Mouse (Mus musculus) B cell, adult (primary cell): ENCODE measurements around the gene Tmem177. TPM values are rescaled to one million over a fixed set of nuclear protein-coding genes. Genes with fewer than 3 reads are reported as not detected.

ENCODE experiments used
- total RNA-seq: library from RNA; stranded (reverse); gene quantifications from 4 replicates; pipeline ENCODE4 v1.2.4, GENCODE M21; 2023; ENCODE audit not compliant: inconsistent age

Tmem177 gene
- total RNA-seq = 3.3 to 3.6 TPM (median 3.5 TPM) in 4 replicates

DNA sequence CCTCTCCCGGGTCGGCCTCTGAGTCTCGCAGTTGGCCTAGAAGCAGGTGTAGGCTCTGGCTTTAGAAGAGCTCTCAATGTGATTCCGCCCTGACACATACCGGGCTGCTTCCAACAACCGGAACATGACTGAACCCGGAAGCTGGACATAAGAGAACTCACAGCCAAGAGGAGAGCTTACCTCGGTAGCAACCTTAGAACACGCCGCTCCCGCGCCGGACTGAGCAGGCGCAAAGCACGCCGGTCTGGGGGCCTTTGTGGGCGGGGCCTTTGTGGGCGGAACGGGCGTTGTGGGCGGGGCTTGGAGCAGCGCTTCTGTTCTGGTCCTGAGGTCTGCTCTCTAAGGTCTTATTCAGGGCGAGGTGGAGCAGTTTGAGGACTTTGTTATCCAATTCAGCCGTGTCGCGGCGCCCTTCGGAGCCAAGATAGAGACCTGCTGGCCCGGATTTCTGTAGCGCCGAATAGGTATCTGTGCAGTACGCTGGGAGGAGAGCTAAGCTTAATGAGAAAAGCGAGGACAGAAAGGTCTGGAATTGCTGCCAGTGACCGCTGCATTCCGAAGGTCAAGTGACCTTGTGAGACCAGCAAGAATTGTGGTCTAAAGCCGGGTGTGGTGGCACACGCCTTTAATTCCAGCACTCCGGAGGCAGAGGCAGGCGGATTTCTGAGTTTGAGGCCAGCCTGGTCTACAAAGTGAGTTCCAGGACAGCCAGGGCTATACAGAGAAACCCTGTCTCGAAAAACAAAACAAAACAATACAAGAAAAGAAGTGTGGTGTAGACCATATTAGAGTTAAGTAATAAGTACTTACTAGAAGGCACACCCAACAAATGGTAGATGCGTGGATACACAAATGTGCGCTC is at the start of gene Tmem177:
TSS of gene Tmem177 (minus strand) at position 256 of the 862 bp plus-strand sequence.

Other genes starting within 250 kb of the Tmem177 start
- gene Ptpn4, start 75.6 kb downstream of the Tmem177 start, total RNA-seq = 32.0 to 35.8 TPM (median 32.5 TPM) in 4 replicates
- gene Cfap221, start 84.0 kb upstream of the Tmem177 start, total RNA-seq = not detected in 4 replicates
- gene Sctr, start 93.7 kb upstream of the Tmem177 start, total RNA-seq = not detected in 4 replicates
- not detected in 4 replicates for gene Tmem37, start 160.9 kb upstream of the Tmem177 start, total RNA-seq
- 31.7 to 41.6 TPM (median 37.9 TPM) in 4 replicates for gene Dbi, start 207.9 kb upstream of the Tmem177 start, total RNA-seq
- 19.2 to 22.9 TPM (median 20.1 TPM) in 4 replicates for gene 3110009E18Rik, start 208.0 kb upstream of the Tmem177 start, total RNA-seq